Mouse (Mus musculus): Measurements from ENCODE around the gene Olfr13.

- TF ChIP-seq POLR2A (IDR thresholded peaks at IDR 0.05; ENCODE audit: insufficient read length, low read depth) (no peak), MAX (IDR thresholded peaks at IDR 0.05; ENCODE audit: low read depth) (no peak), E2F4 (IDR thresholded peaks at IDR 0.05; ENCODE audit: insufficient read depth) (no peak), REST (IDR thresholded peaks at IDR 0.05; ENCODE audit: insufficient read depth, insufficient read length) (no peak), POLR2AphosphoS2 (IDR thresholded peaks at IDR 0.05; ENCODE audit: insufficient read length, low read depth) (no peak), CEBPB (IDR thresholded peaks at IDR 0.05; ENCODE audit: insufficient read depth, poor library complexity, severe bottlenecking) (no peak), USF1 (IDR thresholded peaks at IDR 0.05; ENCODE audit: low read depth) (no peak), TCF12 (IDR thresholded peaks at IDR 0.05; ENCODE audit: insufficient read depth, poor library complexity, severe bottlenecking) (no peak)
Measured at GRCm38 (mm10) chr6:43178129-43178528, 6.2 kb downstream of the Olfr13 start.
